Mouse (Mus musculus) WW6 (cell line): ENCODE measurements at regions not wholly inside any gene's neighbourhood (a gene's known extent, or its start where the extent isn't known, plus 50 kb on each side); places are given as distances from the start of the nearest gene placed in this dataset.
"Not testable (repeated sequence)": the region's sequence is repeated elsewhere in the genome, so short reads cannot be mapped to it uniquely, and the experiment has no call there.

ENCODE experiments used
- DNase-seq: peaks from one replicate; pipeline ENCODE4 v3.0.0-alpha.2; 2013; ENCODE audit warnings: low read depth, low spot score

DNA sequence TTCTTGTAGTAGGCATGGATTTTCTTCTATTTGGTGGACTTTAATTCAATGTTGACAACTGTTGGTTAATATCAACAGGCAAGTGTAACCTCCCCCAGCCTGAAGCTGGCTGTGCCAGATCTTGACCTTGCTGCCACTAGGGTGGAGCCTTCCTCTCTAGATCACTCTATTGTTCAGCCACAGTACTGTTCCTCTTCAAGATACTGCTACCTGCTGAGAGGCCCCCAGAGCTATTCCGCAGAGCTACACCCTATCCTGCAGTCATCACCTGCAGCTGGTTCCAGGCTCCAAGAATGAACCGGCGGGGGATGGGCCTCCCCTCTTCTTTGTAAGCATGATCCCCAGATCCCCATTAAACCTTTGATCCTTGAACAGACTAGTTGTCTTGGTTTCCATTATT, 895.0 kb downstream of the Crisp4 start:
- DNase-seq = peak; percentile 67

DNA sequence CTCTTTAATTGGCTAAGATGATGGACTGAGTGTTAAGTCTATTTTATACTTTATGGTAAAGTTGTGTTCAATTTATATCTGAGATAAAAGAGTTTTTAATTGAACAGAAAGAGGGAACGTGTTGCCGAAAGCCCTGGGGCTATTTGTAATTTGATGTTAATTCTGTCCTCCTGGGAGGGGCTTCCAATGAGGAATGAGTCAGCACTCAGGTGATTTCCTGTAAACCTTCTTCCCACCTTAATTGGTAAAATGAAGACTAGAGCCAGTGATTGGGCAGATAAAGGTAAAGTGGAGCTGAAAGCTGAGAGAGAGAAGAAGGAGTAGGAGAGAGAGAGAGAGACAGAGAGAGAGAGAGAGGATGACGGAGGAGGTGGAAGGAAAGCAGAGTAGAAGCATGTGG, 901.5 kb downstream of the Crisp4 start:
- DNase-seq = no peak

DNA sequence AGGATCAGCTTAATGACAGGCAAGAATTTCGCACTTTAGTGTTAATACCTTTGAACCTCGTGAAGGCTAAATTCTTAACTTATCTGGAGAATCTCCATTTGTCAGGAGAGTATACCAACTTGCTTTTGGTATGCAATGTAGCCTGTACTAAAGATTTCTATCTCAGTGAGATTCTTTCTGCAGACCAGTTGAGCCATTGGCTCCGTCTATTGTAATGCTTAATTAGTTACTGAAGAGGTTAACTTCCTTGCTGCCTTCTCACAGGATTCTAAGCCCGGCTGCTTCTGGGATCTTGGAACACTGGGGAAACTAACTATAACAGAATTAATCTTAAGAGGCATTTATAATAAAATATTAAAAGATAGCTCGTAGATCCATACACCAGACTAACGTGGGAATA, 905.4 kb downstream of the Crisp4 start:
- DNase-seq = not testable (repeated sequence)
